Mouse (Mus musculus) lung, embryonic 15.5 days (tissue): ENCODE data around the gene Hspbap1. TPM values are rescaled to one million over a fixed set of nuclear protein-coding genes. Genes with fewer than 3 reads are reported as not detected.
A peak's percentile ranks its signal among the peaks of the same experiment; 100 is the strongest.

ENCODE experiments used
- ATAC-seq: fragments of 200-750 bp; cut with Nextera tagmentation; 2 replicates; pipeline ENCODE4 v1.8.0; 2017; ENCODE audit warnings: moderate number of reproducible peaks, borderline replicate concordance; ENCODE audit not compliant: low FRiP score, low TSS enrichment; ENCODE audit errors: extremely low read depth
- H3K27ac ChIP-seq: fragments of 300-500 bp; sonication (generic); 2 replicates; pipeline ENCODE4 v1.5.1; 2015; ENCODE audit warnings: moderate library complexity, mild to moderate bottlenecking, inconsistent platforms
- H3K27me3 ChIP-seq: fragments of 300-500 bp; sonication (generic); 2 replicates; pipeline ENCODE4 v1.6.1; 2015; ENCODE audit warnings: inconsistent platforms
- H3K36me3 ChIP-seq: fragments of 300-500 bp; sonication (generic); 2 replicates; pipeline ENCODE4 v1.6.1; 2015; ENCODE audit warnings: inconsistent platforms
- H3K4me1 ChIP-seq: fragments of 300-500 bp; sonication (generic); 2 replicates; pipeline ENCODE4 v1.6.1; 2015; ENCODE audit warnings: inconsistent platforms
- H3K4me2 ChIP-seq: fragments of 300-500 bp; sonication (generic); 2 replicates; pipeline ENCODE4 v1.6.1; 2015; ENCODE audit warnings: inconsistent platforms, mild to moderate bottlenecking, moderate library complexity
- H3K4me3 ChIP-seq: fragments of 300-500 bp; sonication (generic); 2 replicates; pipeline ENCODE4 v1.5.1; 2015; ENCODE audit warnings: mild to moderate bottlenecking, inconsistent platforms
- H3K9ac ChIP-seq: fragments of 300-500 bp; sonication (generic); 2 replicates; pipeline ENCODE4 v1.6.1; 2015; ENCODE audit warnings: inconsistent platforms
- H3K9me3 ChIP-seq: fragments of 300-500 bp; sonication (generic); 2 replicates; pipeline ENCODE4 v1.6.1; 2016; ENCODE audit warnings: inconsistent platforms
- WGBS: fragments of 180-500 bp; shearing (Covaris S2); methylation state at CpG from one replicate; pipeline ENCODE4 v1.1.7; 2015; 5-methylcytosine and 5-hydroxymethylcytosine counted together
- polyA plus RNA-seq: library from polyadenylated mRNA; unstranded; fragments of >200 nt; fragmentation: Nextera tagmentation; extraction: Ambion mirVana; gene quantifications from 2 replicates; pipeline ENCODE4 v1.2.1, GENCODE M21; 2015

Hspbap1 gene
- polyA plus RNA-seq, 1 experiment from 2014 or later = 14.3 TPM

GRCm38 (mm10) chr16:35765449-35765848 lies 4.7 kb upstream of the Hspbap1 start:
- Histone ChIP-seq H3K4me1 (peaks cover 18% of the 10 kb centered on the region), H3K4me3 (no peak overlapping the region), H3K9ac (no peak overlapping the region), H3K36me3 (no peaks in the 10 kb centered on the region), H3K27ac (no peak overlapping the region), H3K4me2 (no peak overlapping the region), H3K27me3 (no peaks in the 10 kb centered on the region), H3K9me3 (no peaks in the 10 kb centered on the region)
- ATAC-seq = no peak
- 76% methylated on average over 2 of the region's 2 CpGs for WGBS

DNA sequence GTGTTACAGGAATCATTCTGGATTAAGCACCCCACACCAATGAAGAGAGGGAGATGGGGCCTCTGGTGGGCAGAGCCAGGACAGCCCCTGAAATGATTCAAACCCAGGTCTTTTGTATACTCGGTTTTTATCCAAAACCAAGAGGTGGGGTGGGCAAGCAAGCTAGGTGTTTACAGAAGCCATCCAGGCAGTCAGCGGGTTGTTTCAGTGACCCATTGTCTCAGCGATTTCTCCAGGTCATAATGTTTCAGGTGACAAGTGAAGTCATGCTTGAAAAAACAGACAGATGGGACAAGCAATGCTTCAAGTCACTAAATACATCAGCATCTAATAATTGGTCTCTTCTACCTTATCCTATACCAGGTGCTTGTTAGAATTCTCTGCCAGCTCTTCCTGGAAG lies 3.8 kb upstream of the Hspbap1 start:
- no peaks in the 10 kb centered on the region for H3K36me3 ChIP-seq
- 72% methylated on average over 3 of the region's 3 CpGs for WGBS
- H3K27me3 ChIP-seq = no peaks in the 10 kb centered on the region
- H3K9ac ChIP-seq = no peak overlapping the region
- H3K4me3 ChIP-seq = no peak overlapping the region
- no peak for ATAC-seq
- H3K4me1 ChIP-seq = peaks cover 24% of the 10 kb centered on the region
- H3K9me3 ChIP-seq = no peaks in the 10 kb centered on the region
- H3K27ac ChIP-seq = no peak overlapping the region
- no peak overlapping the region for H3K4me2 ChIP-seq

- WGBS = 23% methylated on average over 6 of the region's 6 CpGs
- Histone ChIP-seq H3K4me1 (peaks cover 27% of the 10 kb centered on the region), H3K4me2 (peak overlapping the region; percentile 90), H3K4me3 (peak overlapping the region; percentile 61), H3K27ac (no peak overlapping the region), H3K9ac (peak overlapping the region; percentile 91), H3K27me3 (no peaks in the 10 kb centered on the region), H3K9me3 (no peaks in the 10 kb centered on the region), H3K36me3 (no peaks in the 10 kb centered on the region)
- ATAC-seq = no peak
These were observed 1.7 kb upstream of the Hspbap1 start for GRCm38 (mm10) chr16:35768469-35768784.

- under 1% methylated on average over 74 of the region's 78 CpGs for WGBS
- H3K36me3 ChIP-seq = no peaks in the 10 kb centered on the region
- H3K4me1 ChIP-seq = peaks cover 27% of the 10 kb centered on the region
- peak; percentile 92 for ATAC-seq
- H3K4me2 ChIP-seq = peak within 1 kb of the TSS; percentile 90
- peak within 1 kb of the TSS; percentile 67 for H3K27ac ChIP-seq
- H3K9ac ChIP-seq = peak within 1 kb of the TSS; percentile 91
- no peaks in the 10 kb centered on the region for H3K27me3 ChIP-seq
- peak within 1 kb of the TSS; percentile 61 for H3K4me3 ChIP-seq
- H3K9me3 ChIP-seq = no peaks in the 10 kb centered on the region
These were observed 1.2 kb upstream of the Hspbap1 start, which contains the start of gene Dirc2 for GRCm38 (mm10) chr16:35768785-35769642. Dirc2 (minus strand) TSS chr16:35769356.

- H3K36me3 ChIP-seq = no peaks in the 10 kb centered on the region
- 15% methylated on average over 8 of the region's 8 CpGs for WGBS
- no peaks in the 10 kb centered on the region for H3K9me3 ChIP-seq
- H3K4me1 ChIP-seq = peaks cover 27% of the 10 kb centered on the region
- H3K4me3 ChIP-seq = peak overlapping the region; percentile 61
- no peak for ATAC-seq
- no peaks in the 10 kb centered on the region for H3K27me3 ChIP-seq
- peak overlapping the region; percentile 90 for H3K4me2 ChIP-seq
- no peak overlapping the region for H3K9ac ChIP-seq
- H3K27ac ChIP-seq = no peak overlapping the region
These were observed 966 bp downstream of the Hspbap1 start for GRCm38 (mm10) chr16:35771141-35771540.

DNA sequence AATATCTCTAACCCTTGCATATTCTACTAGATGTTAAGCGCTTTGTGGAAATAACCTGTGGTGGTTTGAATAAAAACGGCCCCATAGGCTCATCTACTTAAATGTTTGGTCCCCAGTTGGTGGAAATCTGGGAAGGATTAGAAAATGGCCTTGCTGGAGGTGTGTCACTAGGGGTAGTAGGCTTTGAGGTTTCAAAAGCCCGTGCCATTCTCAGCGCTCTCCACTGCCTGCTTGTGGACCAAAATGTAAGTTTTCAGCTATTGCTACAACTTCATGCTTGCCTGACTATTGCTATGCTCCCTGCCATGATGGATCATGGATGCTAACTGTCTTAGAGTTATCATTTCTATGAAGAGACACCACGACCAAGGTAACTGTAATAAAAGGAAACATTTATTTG lies 1.4 kb downstream of the Hspbap1 start:
- 86% methylated on average over 5 of the region's 5 CpGs for WGBS
- no peak overlapping the region; the same call in 1 of the 2 replicates for H3K4me2 ChIP-seq

GRCm38 (mm10) chr16:35772598-35772997 lies 2.4 kb downstream of the Hspbap1 start:
- H3K27me3 ChIP-seq = no peaks in the 10 kb centered on the region
- H3K4me2 ChIP-seq = no peak overlapping the region
- H3K9ac ChIP-seq = no peak overlapping the region
- H3K4me3 ChIP-seq = no peak overlapping the region
- peaks cover 24% of the 10 kb centered on the region for H3K4me1 ChIP-seq
- 89% methylated on average over 5 of the region's 5 CpGs for WGBS
- no peaks in the 10 kb centered on the region for H3K36me3 ChIP-seq
- no peak overlapping the region for H3K27ac ChIP-seq
- no peak for ATAC-seq
- H3K9me3 ChIP-seq = no peaks in the 10 kb centered on the region

More for the DNA sequence above, 1.4 kb downstream of the Hspbap1 start:
- no peaks in the 10 kb centered on the region for H3K9me3 ChIP-seq
- H3K4me3 ChIP-seq = no peak overlapping the region
- peaks cover 27% of the 10 kb centered on the region for H3K4me1 ChIP-seq
- no peak overlapping the region for H3K27ac ChIP-seq
- no peak for ATAC-seq
- no peaks in the 10 kb centered on the region for H3K27me3 ChIP-seq
- no peaks in the 10 kb centered on the region for H3K36me3 ChIP-seq
- no peak overlapping the region for H3K9ac ChIP-seq

DNA sequence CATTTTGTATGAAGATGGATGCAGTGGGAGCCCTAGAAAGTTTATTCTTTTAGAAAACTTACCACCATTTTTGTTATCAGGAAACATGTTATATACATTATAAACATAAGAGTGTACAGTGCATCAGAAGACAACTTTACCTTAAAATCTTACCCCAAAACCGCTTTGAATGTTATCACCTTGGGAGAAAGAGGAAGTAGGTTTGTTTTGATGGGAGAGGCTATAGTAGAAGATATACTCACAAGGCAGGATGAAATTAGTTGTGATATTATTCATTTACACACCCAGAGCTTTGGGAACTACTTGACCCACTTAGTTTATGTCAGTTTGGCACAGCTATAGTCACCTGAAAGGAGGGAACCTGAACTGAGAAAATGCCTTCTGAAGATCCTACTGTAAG lies 5.7 kb downstream of the Hspbap1 start:
- no peaks in the 10 kb centered on the region for H3K27me3 ChIP-seq
- H3K4me1 ChIP-seq = peaks cover 8% of the 10 kb centered on the region
- no peak overlapping the region for H3K9ac ChIP-seq
- no peak overlapping the region for H3K27ac ChIP-seq
- no peaks in the 10 kb centered on the region for H3K36me3 ChIP-seq
- H3K9me3 ChIP-seq = no peaks in the 10 kb centered on the region
- no peak overlapping the region for H3K4me3 ChIP-seq
- no peak overlapping the region for H3K4me2 ChIP-seq
- ATAC-seq = no peak
- WGBS = 83% methylated on average over 1 of the region's 1 CpGs

DNA sequence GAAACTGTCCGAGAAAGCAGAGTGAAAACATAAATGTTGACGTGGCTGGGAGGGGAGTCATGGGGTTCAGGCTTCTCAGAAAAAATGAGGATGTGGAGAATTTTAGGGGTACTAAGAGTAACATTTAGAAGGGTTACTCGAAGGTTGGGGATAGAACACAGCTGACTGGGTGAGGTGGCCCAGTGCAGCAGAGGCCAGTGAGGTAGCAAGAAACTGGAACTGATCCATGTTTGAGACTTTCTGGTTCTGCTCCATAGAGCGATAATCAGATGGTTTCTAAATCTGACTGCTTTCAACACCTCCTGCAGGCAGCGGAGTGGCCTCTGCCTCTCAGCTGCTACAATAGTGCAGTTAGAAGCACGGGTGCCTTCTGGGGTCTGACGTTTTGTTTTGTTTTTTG lies 6.6 kb downstream of the Hspbap1 start:
- no peaks in the 10 kb centered on the region for H3K9me3 ChIP-seq
- H3K9ac ChIP-seq = no peak overlapping the region
- no peak overlapping the region for H3K27ac ChIP-seq
- H3K4me2 ChIP-seq = no peak overlapping the region
- no peaks in the 10 kb centered on the region for H3K4me1 ChIP-seq
- no peaks in the 10 kb centered on the region for H3K27me3 ChIP-seq
- no peak for ATAC-seq
- no peaks in the 10 kb centered on the region for H3K36me3 ChIP-seq
- WGBS = 77% methylated on average over 7 of the region's 7 CpGs
- no peak overlapping the region for H3K4me3 ChIP-seq

- 93% methylated on average over 4 of the region's 4 CpGs for WGBS
- H3K36me3 ChIP-seq = no peaks in the 10 kb centered on the region
- no peak for ATAC-seq
- H3K4me2 ChIP-seq = no peak overlapping the region
- no peak overlapping the region for H3K4me3 ChIP-seq
- no peaks in the 10 kb centered on the region for H3K27me3 ChIP-seq
- no peaks in the 10 kb centered on the region for H3K4me1 ChIP-seq
- no peak overlapping the region for H3K9ac ChIP-seq
- no peaks in the 10 kb centered on the region for H3K9me3 ChIP-seq
- H3K27ac ChIP-seq = no peak overlapping the region
These were observed 7.6 kb downstream of the Hspbap1 start for GRCm38 (mm10) chr16:35777768-35778167.

DNA sequence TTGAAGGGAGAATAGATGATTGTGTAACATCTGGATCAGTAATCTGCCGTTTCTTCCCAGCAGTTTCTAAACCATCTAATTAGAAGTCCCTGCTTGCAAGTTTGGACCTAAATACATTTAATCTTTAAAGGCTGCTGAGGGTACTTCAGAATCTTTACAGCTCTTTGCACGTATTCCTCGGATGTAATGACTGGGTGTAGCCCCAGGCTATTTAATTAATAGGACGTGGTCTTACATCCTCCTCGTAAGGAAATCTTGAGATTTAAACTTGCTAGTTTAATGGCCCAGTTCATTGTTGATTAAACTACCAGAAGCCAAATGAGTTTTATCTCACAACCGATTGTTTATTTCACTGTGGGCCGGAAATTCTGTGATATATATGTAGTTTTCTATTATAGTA lies 9.5 kb downstream of the Hspbap1 start:
- ATAC-seq = no peak
- no peaks in the 10 kb centered on the region for H3K9me3 ChIP-seq
- 83% methylated on average over 7 of the region's 7 CpGs for WGBS

DNA sequence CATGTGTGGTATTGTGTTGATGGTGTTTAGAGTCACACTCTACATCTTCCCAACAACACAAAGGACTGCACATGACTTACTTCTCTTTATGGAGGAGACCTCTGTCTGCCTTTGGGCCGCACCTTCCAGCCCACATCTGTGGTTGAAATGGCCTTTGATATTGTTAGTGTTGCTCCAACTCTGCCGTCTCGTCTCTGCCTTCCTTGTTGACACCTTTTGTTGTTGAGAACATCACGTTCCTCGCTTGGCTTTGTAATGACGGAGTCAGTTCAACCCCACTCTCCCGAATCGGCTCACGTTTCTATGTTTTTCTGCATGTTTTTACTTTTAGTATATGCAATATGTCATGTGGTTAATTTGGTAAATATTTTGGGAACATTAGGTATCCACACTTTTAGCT lies 10.9 kb downstream of the Hspbap1 start:
- Histone ChIP-seq H3K9me3 (no peaks in the 10 kb centered on the region), H3K9ac (no peak overlapping the region), H3K4me3 (no peak overlapping the region), H3K27me3 (no peaks in the 10 kb centered on the region), H3K36me3 (no peaks in the 10 kb centered on the region), H3K27ac (no peak overlapping the region), H3K4me2 (no peak overlapping the region), H3K4me1 (no peaks in the 10 kb centered on the region)
- ATAC-seq = no peak
- 87% methylated on average over 9 of the region's 9 CpGs for WGBS

More for the DNA sequence above, 9.5 kb downstream of the Hspbap1 start:
- no peak overlapping the region for H3K9ac ChIP-seq
- no peak overlapping the region for H3K27ac ChIP-seq
- no peak overlapping the region for H3K4me3 ChIP-seq
- no peaks in the 10 kb centered on the region for H3K36me3 ChIP-seq
- H3K27me3 ChIP-seq = no peaks in the 10 kb centered on the region
- no peaks in the 10 kb centered on the region for H3K4me1 ChIP-seq
- no peak overlapping the region for H3K4me2 ChIP-seq
